ENCODE assay signal across 8 mouse cellular contexts in genomic region chr9:57644442-57644943, GRCm38 (mm10). TPM values are rescaled to one million over a fixed set of nuclear protein-coding genes. Genes with fewer than 3 reads are reported as not detected.
DNase-seq lines count a peak whose midpoint lies in the region; ATAC-seq lines count a peak whose summit lies in the region.

No protein-coding gene starts in this region.

- DNase-seq in adrenal gland, postnatal 10 days, result peak; percentile 49
- DNase-seq in adrenal gland, postnatal 4 days (ENCODE audit: low spot score in 2 of 2), result no peak
- peak; percentile 43 for DNase-seq in thymus, postnatal 4 days
- no peak for DNase-seq in thymus, postnatal 0 days (ENCODE audit: low spot score)
- no peak for DNase-seq in retina, postnatal 1 day
- DNase-seq in layer of hippocampus, postnatal 36 days, result no peak

- under 1% methylated on average over 18 of the region's 18 CpGs for WGBS in intestine, embryonic 15.5 days
- WGBS in neural tube, embryonic 12.5 days, result under 1% methylated on average over 18 of the region's 18 CpGs

- H3K27me3 ChIP-seq in intestine, embryonic 15.5 days (replicated peaks), result no peaks in the 10 kb centered on the region
- H3K27me3 ChIP-seq in neural tube, embryonic 12.5 days (replicated peaks), result no peaks in the 10 kb centered on the region

- H3K9ac ChIP-seq in intestine, embryonic 15.5 days, result peak overlapping the region; percentile 98
- peak overlapping the region; percentile 99 for H3K9ac ChIP-seq in neural tube, embryonic 12.5 days

- no peaks in the 10 kb centered on the region for H3K9me3 ChIP-seq in intestine, embryonic 15.5 days
- H3K9me3 ChIP-seq in neural tube, embryonic 12.5 days, result no peaks in the 10 kb centered on the region

- no peaks in the 10 kb centered on the region for H3K36me3 ChIP-seq in intestine, embryonic 15.5 days
- peaks cover 9% of the 10 kb centered on the region; the same call in 1 of the 2 replicates for H3K36me3 ChIP-seq in neural tube, embryonic 12.5 days

- peak overlapping the region; percentile 68 for H3K4me3 ChIP-seq in intestine, embryonic 15.5 days (replicated peaks)
- H3K4me3 ChIP-seq in neural tube, embryonic 12.5 days, result peak overlapping the region; percentile 99

- 0 out of 2 replicates have a peak, but pooled peaks have one; percentile 1 for ATAC-seq in intestine, embryonic 15.5 days
- peak; percentile 32; the same call in 1 of the 2 replicates for ATAC-seq in neural tube, embryonic 12.5 days (ENCODE audit: low FRiP score, low read depth)

- peaks cover 56% of the 10 kb centered on the region for H3K4me1 ChIP-seq in intestine, embryonic 15.5 days (replicated peaks)
- H3K4me1 ChIP-seq in neural tube, embryonic 12.5 days, result peaks cover 55% of the 10 kb centered on the region

- H3K27ac ChIP-seq in intestine, embryonic 15.5 days, result peak overlapping the region; percentile 97
- H3K27ac ChIP-seq in neural tube, embryonic 12.5 days, result no peak overlapping the region

- H3K4me2 ChIP-seq in intestine, embryonic 15.5 days (replicated peaks), result peak overlapping the region; percentile 86
- peak overlapping the region; percentile 94 for H3K4me2 ChIP-seq in neural tube, embryonic 12.5 days (replicated peaks)

RNA-seq across cellular contexts. Expression of gene Csk, which starts 8.9 kb away (rescaled TPM):
- 10 to 100 TPM; 61.5 to 63.7 TPM for total RNA-seq in adrenal gland, postnatal 10 days (2021)
- total RNA-seq in adrenal gland, postnatal 4 days (2021), result 10 to 100 TPM; 91.3 to 92.4 TPM
- 94.7 and 98.5 TPM in 2 replicates for polyA plus RNA-seq in thymus, postnatal 0 days (2015; fragmentation: Nextera tagmentation; extraction: Ambion mirVana)
- polyA plus RNA-seq in intestine, embryonic 15.5 days (2015; fragmentation: Nextera tagmentation; extraction: Ambion mirVana), result 29.0 and 31.4 TPM in 2 replicates
- 40.3 and 41.7 TPM in 2 replicates for polyA plus RNA-seq in neural tube, embryonic 12.5 days (2016; fragmentation: Nextera tagmentation; extraction: Ambion mirVana)
- total RNA-seq in layer of hippocampus, postnatal 36 days (2021), result 10 to 100 TPM; 35.2 to 41.8 TPM

RNA-seq across cellular contexts. Expression of gene Lman1l, which starts 23.9 kb away (rescaled TPM):
- not detected for total RNA-seq in adrenal gland, postnatal 10 days (2021)
- not detected for total RNA-seq in adrenal gland, postnatal 4 days (2021)
- 0.16 TPM in 1 of 2 replicates, not detected in the other for polyA plus RNA-seq in thymus, postnatal 0 days (2015; fragmentation: Nextera tagmentation; extraction: Ambion mirVana)
- not detected in 2 replicates for polyA plus RNA-seq in intestine, embryonic 15.5 days (2015; fragmentation: Nextera tagmentation; extraction: Ambion mirVana)
- polyA plus RNA-seq in neural tube, embryonic 12.5 days (2016; fragmentation: Nextera tagmentation; extraction: Ambion mirVana), result not detected in 2 replicates
- total RNA-seq in layer of hippocampus, postnatal 36 days (2021), result not detected

RNA-seq across cellular contexts. Expression of gene Cplx3, which starts 38.4 kb away (rescaled TPM):
- total RNA-seq in adrenal gland, postnatal 10 days (2021), result not detected
- not detected for total RNA-seq in adrenal gland, postnatal 4 days (2021)
- polyA plus RNA-seq in thymus, postnatal 0 days (2015; fragmentation: Nextera tagmentation; extraction: Ambion mirVana), result 0.18 TPM in 1 of 2 replicates, not detected in the other
- polyA plus RNA-seq in intestine, embryonic 15.5 days (2015; fragmentation: Nextera tagmentation; extraction: Ambion mirVana), result not detected in 2 replicates
- not detected in 2 replicates for polyA plus RNA-seq in neural tube, embryonic 12.5 days (2016; fragmentation: Nextera tagmentation; extraction: Ambion mirVana)
- 1 to 10 TPM; 3.6 to 3.7 TPM for total RNA-seq in layer of hippocampus, postnatal 36 days (2021)

RNA-seq across cellular contexts. Expression of gene Cyp1a2, which starts 39.0 kb away (rescaled TPM):
- total RNA-seq in adrenal gland, postnatal 10 days (2021), result 10 to 100 TPM; 14.5 to 36.5 TPM
- total RNA-seq in adrenal gland, postnatal 4 days (2021), result 1 to 10 TPM in 1 of 2 experiments, not detected in 1; 8.7 TPM
- polyA plus RNA-seq in thymus, postnatal 0 days (2015; fragmentation: Nextera tagmentation; extraction: Ambion mirVana), result 0.37 and 1.1 TPM in 2 replicates
- polyA plus RNA-seq in intestine, embryonic 15.5 days (2015; fragmentation: Nextera tagmentation; extraction: Ambion mirVana), result not detected in 2 replicates
- not detected in 2 replicates for polyA plus RNA-seq in neural tube, embryonic 12.5 days (2016; fragmentation: Nextera tagmentation; extraction: Ambion mirVana)
- total RNA-seq in layer of hippocampus, postnatal 36 days (2021), result not detected

RNA-seq across cellular contexts. Expression of gene Cyp1a1, which starts 43.2 kb away (rescaled TPM):
- total RNA-seq in adrenal gland, postnatal 10 days (2021), result under 1 TPM; 0.15 to 0.45 TPM
- total RNA-seq in adrenal gland, postnatal 4 days (2021), result under 1 TPM in 1 of 2 experiments, not detected in 1; 0.31 TPM
- polyA plus RNA-seq in thymus, postnatal 0 days (2015; fragmentation: Nextera tagmentation; extraction: Ambion mirVana), result 0.05 and 0.08 TPM in 2 replicates
- polyA plus RNA-seq in intestine, embryonic 15.5 days (2015; fragmentation: Nextera tagmentation; extraction: Ambion mirVana), result not detected in 2 replicates
- polyA plus RNA-seq in neural tube, embryonic 12.5 days (2016; fragmentation: Nextera tagmentation; extraction: Ambion mirVana), result not detected in 2 replicates
- total RNA-seq in layer of hippocampus, postnatal 36 days (2021), result under 1 TPM; 0.12 to 0.15 TPM

Comparison
In these comparisons a context has a peak if more than half of its experiments do, and no peak if none do; other contexts are left out.
1. DNase-seq: peak in adrenal gland, postnatal 10 days (single experiment) and thymus, postnatal 4 days (single experiment); none in adrenal gland, postnatal 4 days (0 of 2), thymus, postnatal 0 days (single experiment), retina, postnatal 1 day (single experiment) and layer of hippocampus, postnatal 36 days (0 of 2).
2. RNA of gene Cplx3, which starts 38.4 kb away (total RNA-seq): 3.6 to 3.7 TPM in layer of hippocampus, postnatal 36 days; not detected in adrenal gland, postnatal 10 days and not detected in adrenal gland, postnatal 4 days; every median in the first group is over 4 times any median in the second.